Mouse (Mus musculus): ENCODE measurements around the gene Mavs. TPM values are rescaled to one million over a fixed set of nuclear protein-coding genes. Genes with fewer than 3 reads are reported as not detected.
A peak's percentile ranks its signal among the peaks of the same experiment; 100 is the strongest.

The Mavs gene
- total RNA-seq, 2 experiments from 2014 or later: 4.4 to 4.9 TPM

Small RNA genes within 50 kb of the gene (microRNA-seq; reads per million reads assigned to microRNA genes)
- 29.3 reads per million, percentile 45 among the genes with 10 or more reads in this experiment for gene Mir103-2

Other genes with a start within 250 kb of the Mavs start
- gene Gfra4, start 191.0 kb upstream of the Mavs start, total RNA-seq (2021): 10 to 100 TPM; 36.0 to 37.5 TPM
- 1 to 10 TPM; 1.5 to 1.6 TPM for gene Adam33, start 170.2 kb upstream of the Mavs start, total RNA-seq (2021)
- under 1 TPM; 0.39 to 0.57 TPM for gene Siglec1, start 147.3 kb upstream of the Mavs start, total RNA-seq (2021)
- gene Hspa12b, start 106.8 kb upstream of the Mavs start, total RNA-seq (2021): 10 to 100 TPM in 1 of 2 experiments, 1 to 10 TPM in 1; 9.8 to 11.0 TPM
- gene Gm11037, start 100.6 kb upstream of the Mavs start, total RNA-seq (2021): not detected
- gene 1700037H04Rik, start 74.0 kb upstream of the Mavs start, total RNA-seq (2021): 10 to 100 TPM; 69.3 to 74.2 TPM
- gene Cenpb, start 54.0 kb upstream of the Mavs start, total RNA-seq (2021): 10 to 100 TPM; 93.6 to 97.1 TPM
- 10 to 100 TPM; 17.0 to 17.2 TPM for gene Cdc25b, start 47.1 kb upstream of the Mavs start, total RNA-seq (2021)
- 10 to 100 TPM; 17.4 to 18.6 TPM for gene Spef1, start 46.8 kb upstream of the Mavs start, total RNA-seq (2021)
- 10 to 100 TPM; 21.2 to 23.6 TPM for gene Ap5s1, start 27.0 kb upstream of the Mavs start, total RNA-seq (2021)
- 10 to 100 TPM; 51.9 to 57.1 TPM for gene Pank2, start 28.4 kb downstream of the Mavs start, total RNA-seq (2021)
- gene Rnf24, start 118.8 kb downstream of the Mavs start, total RNA-seq (2021): 10 to 100 TPM; 27.6 to 29.0 TPM